Mouse (Mus musculus): ENCODE results near the gene Nrip3. TPM values are rescaled to one million over a fixed set of nuclear protein-coding genes. Genes with fewer than 3 reads are reported as not detected.

The Nrip3 gene
- total RNA-seq (2023; ENCODE audit: inconsistent age) = 1.4 TPM in 1 of 4 replicates, not detected in the others

GRCm38 (mm10) chr7:109781470-109782203, at the start of gene Nrip3:
TSS of gene Nrip3 (minus strand) at chr7:109782025.

GRCm38 (mm10) chr7:109752008-109752925, 29.6 kb downstream of the Nrip3 start, which contains the start of gene Tmem9b:
TSS of gene Tmem9b (minus strand) at chr7:109752875.

GRCm38 (mm10) chr7:109731626-109732025, 50.2 kb downstream of the Nrip3 start, which contains the start of gene Ascl3:
TSS of gene Ascl3 (minus strand) at chr7:109731726.

GRCm38 (mm10) chr7:109723697-109724096, 58.1 kb downstream of the Nrip3 start, which contains the start of gene BC051019:
TSS of gene BC051019 (minus strand) at chr7:109723850.

Other genes with a start within 250 kb of the Nrip3 start
- gene St5, start 78.4 kb downstream of the Nrip3 start, total RNA-seq (2023; ENCODE audit: inconsistent age) = 0.19 to 0.55 TPM (median 0.42 TPM) in 4 replicates
- 9.1 to 12.3 TPM (median 9.9 TPM) in 4 replicates for gene Akip1, start 78.3 kb downstream of the Nrip3 start, total RNA-seq (2023; ENCODE audit: inconsistent age)
- gene BC051019, start 58.2 kb downstream of the Nrip3 start, total RNA-seq (2023; ENCODE audit: inconsistent age) = not detected in 4 replicates
- 0.81 TPM in 1 of 4 replicates, not detected in the others for gene Ascl3, start 50.3 kb downstream of the Nrip3 start, total RNA-seq (2023; ENCODE audit: inconsistent age)
- gene Tmem9b, start 29.1 kb downstream of the Nrip3 start, total RNA-seq (2023; ENCODE audit: inconsistent age) = 22.0 to 29.9 TPM (median 24.3 TPM) in 4 replicates
- gene Scube2, start 83.7 kb upstream of the Nrip3 start, total RNA-seq (2023; ENCODE audit: inconsistent age) = not detected in 4 replicates
- 101 to 114 TPM (median 105 TPM) in 4 replicates for gene Dennd5a, start 178.4 kb upstream of the Nrip3 start, total RNA-seq (2023; ENCODE audit: inconsistent age)
- gene Tmem41b, start 204.9 kb upstream of the Nrip3 start, total RNA-seq (2023; ENCODE audit: inconsistent age) = 51.4 to 59.8 TPM (median 53.0 TPM) in 4 replicates
- 68.9 to 75.3 TPM (median 70.1 TPM) in 4 replicates for gene Ipo7, start 236.2 kb upstream of the Nrip3 start, total RNA-seq (2023; ENCODE audit: inconsistent age)